ENCODE assay signal across 26 mouse cellular contexts in the genomic region with DNA sequence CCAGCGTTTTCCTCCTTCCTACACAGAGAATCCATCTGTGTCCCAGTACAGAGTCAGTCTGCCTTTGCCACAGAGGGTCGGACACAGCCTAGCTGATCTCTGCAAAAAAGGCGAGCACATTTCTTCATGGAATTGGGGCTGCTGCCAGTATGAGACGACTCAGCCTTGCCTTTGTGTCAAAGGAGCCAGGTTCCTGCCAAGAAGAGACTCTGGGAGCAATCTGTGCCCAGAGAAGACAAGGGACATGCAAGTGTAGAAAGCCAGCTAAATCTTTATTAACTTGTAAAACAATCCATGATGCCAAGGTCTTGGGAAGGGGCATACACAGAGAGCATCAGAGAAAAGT. TPM values are rescaled to one million over a fixed set of nuclear protein-coding genes. Genes with fewer than 3 reads are reported as not detected.
DNase-seq lines count a peak whose midpoint lies in the region.
"Had no signal": no experiment of that assay in that cellular context is flagged by ENCODE, and none has a peak within 500 bp of the region (broad histone marks: within the 10 kb centered on the region; RNA-seq: fewer than 3 reads in every experiment).

No protein-coding gene starts in this region.

- H3K27ac ChIP-seq in heart, embryonic 10.5 days: no peak overlapping the region
- H3K27ac ChIP-seq: forebrain, embryonic 15.5 days; hindbrain, embryonic 15.5 days; kidney, embryonic 15.5 days; liver, embryonic 13.5 days; midbrain, embryonic 15.5 days; neural tube, embryonic 13.5 days; stomach, embryonic 15.5 days had no signal

- 76% methylated on average over 4 of the region's 4 CpGs for WGBS in heart, embryonic 10.5 days

- H3K27me3 ChIP-seq in heart, embryonic 10.5 days (ENCODE audit: insufficient read depth, poor library complexity, severe bottlenecking): no peaks in the 10 kb centered on the region
- H3K27me3 ChIP-seq: forebrain, embryonic 15.5 days; hindbrain, embryonic 15.5 days; kidney, embryonic 15.5 days; liver, embryonic 13.5 days; midbrain, embryonic 15.5 days; neural tube, embryonic 13.5 days; stomach, embryonic 15.5 days had no signal

- no peaks in the 10 kb centered on the region for H3K9me3 ChIP-seq in heart, embryonic 10.5 days
- H3K9me3 ChIP-seq: forebrain, embryonic 15.5 days; hindbrain, embryonic 15.5 days; kidney, embryonic 15.5 days; liver, embryonic 13.5 days; megakaryocyte, embryonic 14.5 days; midbrain, embryonic 15.5 days; neural tube, embryonic 13.5 days; stomach, embryonic 15.5 days had no signal

- peak; percentile 42 for DNase-seq in adrenal gland, postnatal 14 days
- DNase-seq in adrenal gland, postnatal 4 days (ENCODE audit: low spot score in 2 of 2): no peak
- peak; percentile 10 to 14 for DNase-seq in heart, adult 18-20 months
- DNase-seq in heart, embryonic 10.5 days (ENCODE audit: low spot score): no peak
- DNase-seq in ovary, postnatal 36 days (ENCODE audit: low spot score): peak; percentile 12
- no peak for DNase-seq in ovary, adult 18-20 months (ENCODE audit: low spot score)
- no peak for DNase-seq in right cerebral cortex, postnatal 14 days
- DNase-seq: adrenal gland, postnatal 25 days; cerebellum, adult 18-20 months; gastrocnemius, postnatal 10 days; heart, postnatal 4 days; kidney, adult 11 months; kidney, postnatal 4 days; liver, embryonic 13.5 days; lung, adult 2 months; right cerebral cortex, adult 18-20 months; thymus, adult 18-20 months; thymus, postnatal 36 days had no signal

- H3K4me3 ChIP-seq in heart, embryonic 10.5 days: no peak overlapping the region
- H3K4me3 ChIP-seq: forebrain, embryonic 15.5 days; hindbrain, embryonic 15.5 days; kidney, embryonic 15.5 days; liver, embryonic 13.5 days; megakaryocyte, embryonic 14.5 days; midbrain, embryonic 15.5 days; myocyte; neural tube, embryonic 13.5 days; stomach, embryonic 15.5 days had no signal

- H3K36me3 ChIP-seq in heart, embryonic 10.5 days: no peaks in the 10 kb centered on the region
- H3K36me3 ChIP-seq: forebrain, embryonic 15.5 days; hindbrain, embryonic 15.5 days; kidney, embryonic 15.5 days; liver, embryonic 13.5 days; midbrain, embryonic 15.5 days; neural tube, embryonic 13.5 days; stomach, embryonic 15.5 days had no signal

- peaks cover 4% of the 10 kb centered on the region; the same call in 1 of the 2 replicates for H3K4me1 ChIP-seq in heart, embryonic 10.5 days
- H3K4me1 ChIP-seq: forebrain, embryonic 15.5 days; hindbrain, embryonic 15.5 days; liver, embryonic 13.5 days; midbrain, embryonic 15.5 days; neural tube, embryonic 13.5 days; stomach, embryonic 15.5 days had no signal

RNA-seq across cellular contexts. Expression of gene Zfp365, which starts 54.9 kb away (rescaled TPM):
- 2.0 and 2.4 TPM in 2 replicates for total RNA-seq in adrenal gland, postnatal 14 days (2021)
- 1 to 10 TPM; 3.5 to 4.8 TPM for total RNA-seq in adrenal gland, postnatal 4 days (2021)
- total RNA-seq in heart, adult 18-20 months (2021): under 1 TPM; 0.23 to 0.37 TPM
- polyA plus RNA-seq in heart, embryonic 10.5 days (2016; fragmentation: Nextera tagmentation; extraction: Ambion mirVana): 0.88 and 0.96 TPM in 2 replicates

Comparison
In these comparisons a context has a peak if more than half of its experiments do, and no peak if none do; other contexts are left out.
1. DNase-seq: peak in adrenal gland, postnatal 14 days (single experiment), heart, adult 18-20 months (2 of 2) and ovary, postnatal 36 days (single experiment); none in adrenal gland, postnatal 4 days (0 of 2), heart, embryonic 10.5 days (single experiment), ovary, adult 18-20 months (single experiment) and right cerebral cortex, postnatal 14 days (single experiment).